Mouse (Mus musculus): ENCODE measurements at regions not wholly inside any gene's neighbourhood (a gene's known extent, or its start where the extent isn't known, plus 50 kb on each side); places are given as distances from the start of the nearest gene placed in this dataset. TPM values are rescaled to one million over a fixed set of nuclear protein-coding genes. Genes with fewer than 3 reads are reported as not detected.
"Not testable (repeated sequence)": the region's sequence is repeated elsewhere in the genome, so short reads cannot be mapped to it uniquely, and the experiment has no call there.

- Histone ChIP-seq H3K27ac (ENCODE audit: low read depth, low read length) (no peak overlapping the region), H3K4me3 (ENCODE audit: low read depth, low read length) (no peak overlapping the region), H3K27me3 (replicated peaks; ENCODE audit: control insufficient read depth, insufficient read depth, low read length) (no peaks in the 10 kb centered on the region), H3K9ac (ENCODE audit: low read depth, low read length) (no peak overlapping the region), H3K9me3 (ENCODE audit: control insufficient read depth, low read length) (no peaks in the 10 kb centered on the region), H3K4me1 (replicated peaks; ENCODE audit: control insufficient read depth, insufficient read depth, low read length) (no peaks in the 10 kb centered on the region), H3K36me3 (ENCODE audit: control insufficient read depth, insufficient read depth, low read length) (no peaks in the 10 kb centered on the region), H3K4me2 (no peak overlapping the region)
- no peak for DNase-seq (ENCODE audit: low spot score)
- 56% methylated on average over 1 of the region's 1 CpGs for WGBS
- ATAC-seq (replicated peaks; ENCODE audit: low FRiP score) = no peak
Observed at GRCm38 (mm10) chr11:16670282-16670681, 81.7 kb upstream of the Egfr start.

GRCm38 (mm10) chr11:16675951-16676350, 76.1 kb upstream of the Egfr start:
- H3K27ac ChIP-seq (ENCODE audit: low read depth, low read length); H3K36me3 ChIP-seq (ENCODE audit: control insufficient read depth, insufficient read depth, low read length); H3K27me3 ChIP-seq (replicated peaks; ENCODE audit: control insufficient read depth, insufficient read depth, low read length); H3K9me3 ChIP-seq (ENCODE audit: control insufficient read depth, low read length); H3K4me1 ChIP-seq (replicated peaks; ENCODE audit: control insufficient read depth, insufficient read depth, low read length); H3K4me2 ChIP-seq; ATAC-seq (replicated peaks; ENCODE audit: low FRiP score); H3K9ac ChIP-seq (ENCODE audit: low read depth, low read length); H3K4me3 ChIP-seq (ENCODE audit: low read depth, low read length); DNase-seq (ENCODE audit: low spot score): not testable (repeated sequence)
- 46% methylated on average over 1 of the region's 1 CpGs for WGBS

- whole genome bisulfite sequencing = 81% methylated on average over 1 of the region's 1 CpGs
- ATAC-seq (replicated peaks; ENCODE audit: low FRiP score) (no peak), DNase-seq (ENCODE audit: low spot score) (no peak)
- no peaks in the 10 kb centered on the region for H3K4me1 ChIP-seq (replicated peaks; ENCODE audit: control insufficient read depth, insufficient read depth, low read length)
- H3K27ac ChIP-seq (ENCODE audit: low read depth, low read length) = no peak overlapping the region
- H3K9me3 ChIP-seq (ENCODE audit: control insufficient read depth, low read length) = no peaks in the 10 kb centered on the region
- no peak overlapping the region for H3K9ac ChIP-seq (ENCODE audit: low read depth, low read length)
- no peaks in the 10 kb centered on the region for H3K36me3 ChIP-seq (ENCODE audit: control insufficient read depth, insufficient read depth, low read length)
- no peaks in the 10 kb centered on the region for H3K27me3 ChIP-seq (replicated peaks; ENCODE audit: control insufficient read depth, insufficient read depth, low read length)
- H3K4me3 ChIP-seq (ENCODE audit: low read depth, low read length) = no peak overlapping the region
- no peak overlapping the region for H3K4me2 ChIP-seq
Observed at GRCm38 (mm10) chr11:16683538-16683937, 68.5 kb upstream of the Egfr start.

GRCm38 (mm10) chr11:16695596-16695995, 56.4 kb upstream of the Egfr start:
- DNase-seq (ENCODE audit: low spot score) (no peak), ATAC-seq (replicated peaks; ENCODE audit: low FRiP score) (no peak)
- H3K27ac ChIP-seq (ENCODE audit: low read depth, low read length) = no peak overlapping the region
- no peaks in the 10 kb centered on the region for H3K4me1 ChIP-seq (replicated peaks; ENCODE audit: control insufficient read depth, insufficient read depth, low read length)
- H3K27me3 ChIP-seq (replicated peaks; ENCODE audit: control insufficient read depth, insufficient read depth, low read length) = no peaks in the 10 kb centered on the region
- H3K9me3 ChIP-seq (ENCODE audit: control insufficient read depth, low read length) = no peaks in the 10 kb centered on the region
- H3K4me3 ChIP-seq (ENCODE audit: low read depth, low read length) = no peak overlapping the region
- no peaks in the 10 kb centered on the region for H3K36me3 ChIP-seq (ENCODE audit: control insufficient read depth, insufficient read depth, low read length)
- H3K9ac ChIP-seq (ENCODE audit: low read depth, low read length) = no peak overlapping the region
- H3K4me2 ChIP-seq = no peak overlapping the region
- WGBS = 77% methylated on average over 1 of the region's 1 CpGs

GRCm38 (mm10) chr11:16696787-16697186, 55.2 kb upstream of the Egfr start:
- no peak overlapping the region for H3K4me2 ChIP-seq
- ATAC-seq (replicated peaks; ENCODE audit: low FRiP score) (no peak), DNase-seq (ENCODE audit: low spot score) (no peak)
- 57% methylated on average over 2 of the region's 2 CpGs for WGBS
- no peaks in the 10 kb centered on the region for H3K27me3 ChIP-seq (replicated peaks; ENCODE audit: control insufficient read depth, insufficient read depth, low read length)
- no peak overlapping the region for H3K9ac ChIP-seq (ENCODE audit: low read depth, low read length)
- no peaks in the 10 kb centered on the region for H3K9me3 ChIP-seq (ENCODE audit: control insufficient read depth, low read length)
- no peak overlapping the region for H3K27ac ChIP-seq (ENCODE audit: low read depth, low read length)
- no peak overlapping the region for H3K4me3 ChIP-seq (ENCODE audit: low read depth, low read length)
- H3K4me1 ChIP-seq (replicated peaks; ENCODE audit: control insufficient read depth, insufficient read depth, low read length) = no peaks in the 10 kb centered on the region
- H3K36me3 ChIP-seq (ENCODE audit: control insufficient read depth, insufficient read depth, low read length) = no peaks in the 10 kb centered on the region

- H3K9ac ChIP-seq (ENCODE audit: low read depth, low read length) = no peak overlapping the region
- no peak overlapping the region for H3K27ac ChIP-seq (ENCODE audit: low read depth, low read length)
- no peaks in the 10 kb centered on the region for H3K27me3 ChIP-seq (replicated peaks; ENCODE audit: control insufficient read depth, insufficient read depth, low read length)
- no peaks in the 10 kb centered on the region for H3K4me1 ChIP-seq (replicated peaks; ENCODE audit: control insufficient read depth, insufficient read depth, low read length)
- H3K36me3 ChIP-seq (ENCODE audit: control insufficient read depth, insufficient read depth, low read length) = no peaks in the 10 kb centered on the region
- no peaks in the 10 kb centered on the region for H3K9me3 ChIP-seq (ENCODE audit: control insufficient read depth, low read length)
- no peak overlapping the region for H3K4me3 ChIP-seq (ENCODE audit: low read depth, low read length)
- DNase-seq (ENCODE audit: low spot score) (no peak), ATAC-seq (replicated peaks; ENCODE audit: low FRiP score) (no peak)
- H3K4me2 ChIP-seq = no peak overlapping the region
- 83% methylated on average over 4 of the region's 4 CpGs for WGBS
Observed at GRCm38 (mm10) chr11:16701826-16702225, 50.2 kb upstream of the Egfr start.

Small RNAs in the stretch of these regions (microRNA-seq; reads per million reads assigned to microRNA genes)
- gene Gm24714 (ENCODE audit: borderline number of aligned reads) = not detected

Measured in liver, embryonic 11.5 days (tissue).